Mouse (Mus musculus): ENCODE data around the gene Klk15. TPM values are rescaled to one million over a fixed set of nuclear protein-coding genes. Genes with fewer than 3 reads are reported as not detected.

The Klk15 gene
- polyA plus RNA-seq (2014; fragmentation: Nextera tagmentation; extraction: Ambion mirVana) = not detected in 2 replicates

DNA sequence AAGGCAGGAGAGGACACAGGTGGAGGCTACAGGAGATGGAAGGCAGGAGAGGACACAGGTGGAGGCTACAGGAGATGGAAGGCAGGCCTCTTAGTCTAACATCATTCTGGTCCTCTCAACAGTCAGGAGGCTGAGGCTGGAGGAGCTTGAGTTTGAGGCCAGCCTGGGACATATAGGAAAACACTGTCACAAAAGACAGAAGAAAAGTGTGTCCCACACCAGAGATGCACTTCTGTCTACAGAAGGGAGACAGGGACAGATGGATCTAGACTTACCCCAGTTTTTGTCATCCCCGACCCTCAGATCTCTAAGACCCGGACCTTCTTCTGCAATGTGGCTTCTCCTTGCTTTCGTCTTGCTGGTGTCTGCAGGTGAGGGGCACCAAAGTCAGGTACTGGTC lies at the start of gene Klk15:
Klk15 (plus strand) TSS at position 301 of the 400 bp plus-strand sequence.
- H3K36me3 ChIP-seq (ENCODE audit: control insufficient read depth, insufficient read depth, low read length) = no peaks in the 10 kb centered on the region
- no peak within 1 kb of the TSS for H3K27ac ChIP-seq (ENCODE audit: low read depth, low read length)
- H3K4me3 ChIP-seq (ENCODE audit: low read length) = no peak within 1 kb of the TSS
- 97% methylated on average over 3 of the region's 3 CpGs for WGBS
- no peak within 1 kb of the TSS for H3K4me2 ChIP-seq (replicated peaks; ENCODE audit: low read depth, low read length)
- H3K4me1 ChIP-seq (ENCODE audit: control insufficient read depth, insufficient read depth, low read length) = no peaks in the 10 kb centered on the region; the same call in 1 of the 2 replicates
- no peaks in the 10 kb centered on the region for H3K9me3 ChIP-seq (ENCODE audit: control insufficient read depth, low read length)
- no peaks in the 10 kb centered on the region for H3K27me3 ChIP-seq (ENCODE audit: control insufficient read depth, insufficient read depth, low read length)
- H3K9ac ChIP-seq (ENCODE audit: low read depth, low read length) = no peak within 1 kb of the TSS
- no peak for ATAC-seq (ENCODE audit: low FRiP score, low TSS enrichment)

DNA sequence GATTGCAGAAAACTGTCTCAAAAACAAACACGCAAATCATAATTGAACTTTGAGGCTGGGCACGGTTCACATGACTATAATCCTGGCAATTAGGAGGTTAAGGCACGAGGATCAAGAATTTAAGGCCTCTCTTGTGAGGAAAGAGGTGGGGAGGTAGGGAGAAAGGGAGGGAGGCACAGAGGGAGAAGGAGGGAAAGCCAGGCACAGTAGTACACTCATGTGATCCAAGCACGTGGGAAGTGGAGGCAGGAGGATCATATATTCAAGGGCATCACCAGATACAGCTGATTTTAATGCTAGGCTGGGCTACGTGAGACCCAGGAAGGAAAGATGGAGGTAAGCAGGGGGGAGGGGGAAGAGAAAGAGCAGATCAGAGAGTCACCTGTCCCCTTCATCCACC lies 42.2 kb upstream of the Klk15 start:
- Histone ChIP-seq H3K4me3 (ENCODE audit: low read length) (no peak overlapping the region), H3K4me2 (replicated peaks; ENCODE audit: low read depth, low read length) (no peak overlapping the region), H3K4me1 (ENCODE audit: control insufficient read depth, insufficient read depth, low read length) (no peaks in the 10 kb centered on the region), H3K9me3 (ENCODE audit: control insufficient read depth, low read length) (no peaks in the 10 kb centered on the region), H3K36me3 (ENCODE audit: control insufficient read depth, insufficient read depth, low read length) (no peaks in the 10 kb centered on the region), H3K9ac (ENCODE audit: low read depth, low read length) (no peak overlapping the region), H3K27me3 (ENCODE audit: control insufficient read depth, insufficient read depth, low read length) (no peaks in the 10 kb centered on the region), H3K27ac (ENCODE audit: low read depth, low read length) (no peak overlapping the region)
- ATAC-seq (ENCODE audit: low FRiP score, low TSS enrichment) = no peak
- WGBS = 60% methylated on average over 5 of the region's 5 CpGs

DNA sequence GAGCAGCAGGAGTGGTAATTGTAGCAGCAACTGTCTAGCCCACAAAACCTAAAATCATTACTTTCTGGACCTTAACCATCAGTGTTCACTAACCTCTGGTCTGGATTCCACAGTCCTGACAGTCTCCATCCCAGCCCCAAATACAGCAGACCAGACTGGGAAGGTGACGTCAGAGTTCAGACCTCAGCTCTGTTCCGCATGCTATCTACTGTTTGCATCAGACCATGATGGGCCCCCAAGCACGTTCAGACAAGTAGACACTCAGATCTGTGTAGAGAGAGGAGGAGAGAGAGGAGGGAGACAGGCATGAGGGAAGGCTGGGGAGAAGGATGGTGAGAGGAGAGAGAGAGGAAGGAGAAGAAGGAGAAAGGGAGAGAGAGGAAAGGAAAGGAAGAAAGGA lies 41.8 kb upstream of the Klk15 start:
- H3K27ac ChIP-seq (ENCODE audit: low read depth, low read length) = no peak overlapping the region
- H3K4me2 ChIP-seq (replicated peaks; ENCODE audit: low read depth, low read length) = no peak overlapping the region
- H3K9ac ChIP-seq (ENCODE audit: low read depth, low read length) = no peak overlapping the region
- ATAC-seq (ENCODE audit: low FRiP score, low TSS enrichment) = no peak
- H3K4me3 ChIP-seq (ENCODE audit: low read length) = no peak overlapping the region
- H3K36me3 ChIP-seq (ENCODE audit: control insufficient read depth, insufficient read depth, low read length) = no peaks in the 10 kb centered on the region
- H3K27me3 ChIP-seq (ENCODE audit: control insufficient read depth, insufficient read depth, low read length) = no peaks in the 10 kb centered on the region
- H3K4me1 ChIP-seq (ENCODE audit: control insufficient read depth, insufficient read depth, low read length) = no peaks in the 10 kb centered on the region
- H3K9me3 ChIP-seq (ENCODE audit: control insufficient read depth, low read length) = no peaks in the 10 kb centered on the region
- 46% methylated on average over 3 of the region's 3 CpGs for WGBS

DNA sequence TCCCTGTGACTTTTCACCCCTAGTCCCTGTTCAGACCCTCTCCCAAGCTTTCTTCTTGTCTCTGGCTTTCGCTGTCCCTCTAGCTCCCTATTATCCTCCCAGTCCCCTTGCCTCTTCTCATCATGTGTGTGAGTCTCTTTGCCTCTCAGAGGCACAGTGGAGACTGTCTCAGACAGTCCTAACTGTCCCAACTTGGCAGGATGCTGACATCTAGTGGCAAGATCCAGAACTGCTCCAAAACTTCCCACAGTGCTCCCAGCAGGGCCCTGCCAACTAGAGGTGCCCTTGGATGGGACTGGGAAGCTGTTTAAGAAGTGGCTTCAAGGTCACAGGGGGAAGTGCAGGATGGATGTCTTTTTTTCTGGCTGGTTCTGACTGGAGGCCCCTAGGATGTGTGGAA lies 38.7 kb upstream of the Klk15 start:
- no peak overlapping the region for H3K27ac ChIP-seq (ENCODE audit: low read depth, low read length)
- peak; percentile 93 for ATAC-seq (ENCODE audit: low FRiP score, low TSS enrichment)
- H3K9me3 ChIP-seq (ENCODE audit: control insufficient read depth, low read length) = no peaks in the 10 kb centered on the region
- H3K4me2 ChIP-seq (replicated peaks; ENCODE audit: low read depth, low read length) = no peak overlapping the region
- H3K36me3 ChIP-seq (ENCODE audit: control insufficient read depth, insufficient read depth, low read length) = no peaks in the 10 kb centered on the region
- no peak overlapping the region for H3K4me3 ChIP-seq (ENCODE audit: low read length)
- no peaks in the 10 kb centered on the region for H3K27me3 ChIP-seq (ENCODE audit: control insufficient read depth, insufficient read depth, low read length)
- H3K9ac ChIP-seq (ENCODE audit: low read depth, low read length) = no peak overlapping the region
- 0% methylated on average over 1 of the region's 1 CpGs for WGBS
- no peaks in the 10 kb centered on the region for H3K4me1 ChIP-seq (ENCODE audit: control insufficient read depth, insufficient read depth, low read length)

DNA sequence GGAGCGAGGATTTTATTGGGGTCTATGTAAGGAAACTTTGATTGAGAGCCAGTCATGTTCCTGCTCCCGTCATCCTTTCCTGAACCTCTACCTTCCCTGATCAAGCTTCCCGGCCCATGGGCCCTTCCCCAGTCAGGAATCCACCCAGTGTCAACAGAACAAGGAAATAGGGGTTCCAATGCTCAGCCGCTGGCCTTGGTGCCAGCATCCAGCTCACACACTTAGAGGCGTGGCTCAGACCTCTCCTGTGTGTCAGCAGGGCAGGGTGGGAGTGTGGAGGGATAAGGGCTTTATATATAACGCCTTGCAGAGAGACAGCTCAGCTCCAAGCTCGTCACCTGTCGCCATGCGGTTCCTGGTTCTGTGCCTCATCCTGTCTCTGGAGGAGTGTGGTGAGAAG lies 18.7 kb upstream of the Klk15 start:
- Histone ChIP-seq H3K27me3 (ENCODE audit: control insufficient read depth, insufficient read depth, low read length) (no peaks in the 10 kb centered on the region), H3K4me1 (ENCODE audit: control insufficient read depth, insufficient read depth, low read length) (no peaks in the 10 kb centered on the region), H3K9ac (ENCODE audit: low read depth, low read length) (no peak overlapping the region), H3K4me3 (ENCODE audit: low read length) (no peak overlapping the region), H3K27ac (ENCODE audit: low read depth, low read length) (no peak overlapping the region), H3K4me2 (replicated peaks; ENCODE audit: low read depth, low read length) (no peak overlapping the region), H3K36me3 (ENCODE audit: control insufficient read depth, insufficient read depth, low read length) (no peaks in the 10 kb centered on the region), H3K9me3 (ENCODE audit: control insufficient read depth, low read length) (no peaks in the 10 kb centered on the region)
- WGBS = 68% methylated on average over 9 of the region's 9 CpGs
- ATAC-seq (ENCODE audit: low FRiP score, low TSS enrichment) = no peak

DNA sequence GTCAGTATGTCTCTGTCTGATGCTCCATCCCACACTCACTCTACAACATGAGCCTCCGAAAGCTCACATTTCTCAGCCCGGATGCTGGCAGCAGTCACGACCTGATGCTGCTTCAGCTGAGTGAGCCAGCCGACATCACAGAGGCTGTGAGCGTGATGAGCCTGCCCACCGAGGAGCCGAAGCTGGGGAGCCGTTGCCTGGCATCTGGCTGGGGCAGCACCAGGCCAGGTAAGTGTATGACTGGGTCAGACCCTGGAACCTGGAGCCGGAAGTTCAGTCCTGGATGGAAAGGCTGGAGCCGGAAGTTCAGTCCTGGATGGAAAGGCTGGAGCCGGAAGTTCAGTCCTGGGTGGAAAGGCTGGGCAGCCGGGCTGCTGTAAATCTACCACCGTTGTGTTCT lies 15.1 kb upstream of the Klk15 start:
- Histone ChIP-seq H3K9ac (ENCODE audit: low read depth, low read length) (no peak overlapping the region), H3K27ac (ENCODE audit: low read depth, low read length) (no peak overlapping the region), H3K27me3 (ENCODE audit: control insufficient read depth, insufficient read depth, low read length) (no peaks in the 10 kb centered on the region), H3K4me1 (ENCODE audit: control insufficient read depth, insufficient read depth, low read length) (no peaks in the 10 kb centered on the region), H3K36me3 (ENCODE audit: control insufficient read depth, insufficient read depth, low read length) (no peaks in the 10 kb centered on the region), H3K4me2 (replicated peaks; ENCODE audit: low read depth, low read length) (no peak overlapping the region), H3K9me3 (ENCODE audit: control insufficient read depth, low read length) (no peaks in the 10 kb centered on the region), H3K4me3 (ENCODE audit: low read length) (no peak overlapping the region)
- WGBS = 74% methylated on average over 13 of the region's 13 CpGs
- ATAC-seq (ENCODE audit: low FRiP score, low TSS enrichment) = no peak

DNA sequence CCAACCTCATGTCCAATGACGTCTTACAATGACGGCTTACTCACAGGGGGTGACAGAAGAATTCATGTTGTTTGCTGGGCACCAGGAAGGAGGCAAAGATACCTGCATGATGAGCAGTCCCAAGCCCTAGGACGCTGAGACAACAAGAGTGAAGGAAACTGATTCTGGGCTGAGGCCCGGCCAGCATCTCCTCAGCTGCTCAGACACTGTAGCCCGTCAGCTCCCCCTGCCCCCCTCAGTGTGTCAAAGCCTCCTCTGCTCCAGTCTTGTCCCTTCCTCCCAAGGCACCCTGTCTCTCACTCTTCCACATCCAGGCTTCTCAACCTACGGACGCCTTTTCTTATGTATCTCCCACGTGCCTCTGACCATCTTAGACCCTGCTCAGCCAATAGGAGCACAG lies 14.7 kb upstream of the Klk15 start:
- H3K4me1 ChIP-seq (ENCODE audit: control insufficient read depth, insufficient read depth, low read length) = no peaks in the 10 kb centered on the region
- 64% methylated on average over 8 of the region's 8 CpGs for WGBS

DNA sequence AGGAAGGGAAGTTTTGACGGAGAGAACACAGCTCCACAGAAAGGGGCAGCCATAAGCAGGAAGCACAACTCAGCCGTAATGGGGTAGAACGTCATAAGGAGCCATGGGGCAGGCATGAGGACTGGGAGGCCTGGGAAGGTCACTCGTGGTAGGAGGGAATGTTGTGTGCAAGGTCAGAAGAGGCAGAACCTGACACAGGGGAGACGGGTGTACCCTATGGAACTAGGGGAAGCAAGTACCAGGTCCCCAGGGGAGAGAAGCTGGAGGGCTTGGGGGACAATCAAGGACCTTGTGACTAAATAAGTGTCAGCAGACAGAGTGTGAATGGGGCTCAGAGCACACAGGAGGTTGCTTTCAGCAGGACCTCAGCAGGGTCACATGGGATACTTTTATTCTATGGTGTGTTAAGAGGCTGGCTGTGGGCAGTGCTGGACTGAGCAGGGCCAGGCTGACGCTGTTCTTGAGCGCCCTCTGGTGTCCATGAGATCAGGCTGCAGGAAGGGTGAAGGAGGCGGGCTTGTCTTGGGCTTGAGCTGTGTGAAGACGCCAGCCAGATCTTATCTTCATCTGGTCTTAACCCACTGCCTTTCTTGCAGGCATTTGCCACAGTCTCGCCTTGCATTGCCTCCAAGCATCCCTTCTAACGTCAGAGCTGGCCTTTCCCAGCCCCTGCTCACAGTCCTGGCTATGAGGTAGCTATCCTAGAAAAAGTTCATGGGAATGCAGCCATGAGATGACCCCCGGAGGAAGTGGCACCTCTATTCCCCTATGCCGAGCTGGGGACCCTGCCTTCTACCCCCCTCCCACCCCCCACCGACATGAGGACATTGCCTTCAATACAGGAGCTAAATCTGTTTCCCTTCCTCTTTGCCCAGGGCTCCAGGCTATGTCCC lies 13.7 kb upstream of the Klk15 start:
- Histone ChIP-seq H3K4me1 (ENCODE audit: control insufficient read depth, insufficient read depth, low read length) (no peaks in the 10 kb centered on the region), H3K27ac (ENCODE audit: low read depth, low read length) (no peak overlapping the region), H3K4me2 (replicated peaks; ENCODE audit: low read depth, low read length) (no peak overlapping the region), H3K9ac (ENCODE audit: low read depth, low read length) (no peak overlapping the region), H3K36me3 (ENCODE audit: control insufficient read depth, insufficient read depth, low read length) (no peaks in the 10 kb centered on the region), H3K9me3 (ENCODE audit: control insufficient read depth, low read length) (no peaks in the 10 kb centered on the region), H3K4me3 (ENCODE audit: low read length) (no peak overlapping the region), H3K27me3 (ENCODE audit: control insufficient read depth, insufficient read depth, low read length) (no peaks in the 10 kb centered on the region)
- ATAC-seq (ENCODE audit: low FRiP score, low TSS enrichment) = peak; percentile 93
- WGBS = 31% methylated on average over 14 of the region's 14 CpGs

More for the DNA sequence above, 14.7 kb upstream of the Klk15 start:
- H3K27me3 ChIP-seq (ENCODE audit: control insufficient read depth, insufficient read depth, low read length) = no peaks in the 10 kb centered on the region
- ATAC-seq (ENCODE audit: low FRiP score, low TSS enrichment) = no peak
- H3K36me3 ChIP-seq (ENCODE audit: control insufficient read depth, insufficient read depth, low read length) = no peaks in the 10 kb centered on the region
- H3K4me2 ChIP-seq (replicated peaks; ENCODE audit: low read depth, low read length) = no peak overlapping the region
- no peaks in the 10 kb centered on the region for H3K9me3 ChIP-seq (ENCODE audit: control insufficient read depth, low read length)
- no peak overlapping the region for H3K27ac ChIP-seq (ENCODE audit: low read depth, low read length)
- no peak overlapping the region for H3K4me3 ChIP-seq (ENCODE audit: low read length)
- H3K9ac ChIP-seq (ENCODE audit: low read depth, low read length) = no peak overlapping the region

DNA sequence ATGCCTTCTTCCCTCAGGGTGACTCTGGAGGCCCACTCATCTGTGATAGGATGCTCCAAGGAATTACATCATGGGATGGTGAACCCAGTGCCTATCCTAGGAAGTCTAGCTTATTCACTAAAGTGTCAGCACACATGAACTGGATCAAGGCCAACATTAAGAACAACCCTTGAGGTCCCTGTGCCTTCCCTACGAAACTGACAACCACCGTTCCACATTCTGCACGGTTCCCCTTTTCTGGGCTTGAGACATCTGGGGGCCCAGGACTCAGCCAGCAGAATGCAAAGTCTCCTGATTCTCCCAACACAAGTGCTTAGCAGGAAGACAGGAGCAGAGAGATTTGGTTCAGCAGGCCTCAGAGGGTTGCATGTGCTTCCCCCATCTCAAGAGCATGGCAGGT lies 13.0 kb upstream of the Klk15 start:
- H3K4me3 ChIP-seq (ENCODE audit: low read length) = no peak overlapping the region
- H3K4me2 ChIP-seq (replicated peaks; ENCODE audit: low read depth, low read length) = no peak overlapping the region
- no peaks in the 10 kb centered on the region for H3K27me3 ChIP-seq (ENCODE audit: control insufficient read depth, insufficient read depth, low read length)
- no peak overlapping the region for H3K9ac ChIP-seq (ENCODE audit: low read depth, low read length)
- H3K27ac ChIP-seq (ENCODE audit: low read depth, low read length) = no peak overlapping the region
- no peaks in the 10 kb centered on the region for H3K9me3 ChIP-seq (ENCODE audit: control insufficient read depth, low read length)
- WGBS = 92% methylated on average over 3 of the region's 3 CpGs
- no peaks in the 10 kb centered on the region for H3K36me3 ChIP-seq (ENCODE audit: control insufficient read depth, insufficient read depth, low read length)
- no peaks in the 10 kb centered on the region for H3K4me1 ChIP-seq (ENCODE audit: control insufficient read depth, insufficient read depth, low read length)
- no peak for ATAC-seq (ENCODE audit: low FRiP score, low TSS enrichment)

Data from kidney, embryonic 14.5 days (tissue).